Mouse (Mus musculus): Measurements from ENCODE around the gene Tnni1.

- TF ChIP-seq CTCF (conservative IDR thresholded peaks at IDR 0.05; ENCODE audit: low read length) = no peak
- no peak for TF ChIP-seq POU5F1 (IDR thresholded peaks at IDR 0.05; ENCODE audit: borderline replicate concordance, low read length)
These were observed 67.4 kb downstream of the Tnni1 start for GRCm38 (mm10) chr1:135846632-135847031.
